Mouse (Mus musculus) lung, adult 2 months (tissue): Measurements from ENCODE around the gene Hip1r.

Experiments used
- CTCF ChIP-seq: fragments of 200-500 bp; IDR thresholded peaks from 2 replicates; pipeline ENCODE4 v1.5.1; 2011; ENCODE audit warnings: mild to moderate bottlenecking, low read length, control low read depth; ENCODE audit not compliant: insufficient read depth
- POLR2A ChIP-seq: fragments of 200-500 bp; IDR thresholded peaks from 2 replicates; pipeline ENCODE4 v1.6.1; 2011; ENCODE audit warnings: low read depth, mild to moderate bottlenecking, control low read depth, low read length, borderline replicate concordance; ENCODE audit errors: extremely low read depth

GRCm38 (mm10) chr5:123995388-123995787, 22.0 kb downstream of the Hip1r start:
- TF ChIP-seq CTCF (no peak), POLR2A (no peak)
